Mouse (Mus musculus) midbrain, embryonic 14.5 days (tissue): ENCODE results near the gene Fyco1. TPM values are rescaled to one million over a fixed set of nuclear protein-coding genes. Genes with fewer than 3 reads are reported as not detected.
"Not testable (repeated sequence)": the region's sequence is repeated elsewhere in the genome, so short reads cannot be mapped to it uniquely, and the experiment has no call there.

Source experiments
- ATAC-seq: fragments of 200-750 bp; cut with Nextera tagmentation; 2 replicates; pipeline ENCODE4 v1.8.0; 2017; ENCODE audit warnings: moderate number of reproducible peaks, moderate library complexity; ENCODE audit not compliant: low FRiP score, low TSS enrichment
- DNase-seq: peaks from one replicate; pipeline ENCODE4 v3.0.0-alpha.2; 2015
- H3K27ac ChIP-seq: fragments of 300-500 bp; sonication (generic); replicated peaks from 2 replicates; pipeline ENCODE4 v1.5.1; 2014; ENCODE audit warnings: mild to moderate bottlenecking, low read depth, low read length, moderate library complexity
- H3K27me3 ChIP-seq: fragments of 300-500 bp; sonication (generic); 2 replicates; pipeline ENCODE4 v1.6.1; 2014; ENCODE audit warnings: low read length, control low read depth, mixed read lengths; ENCODE audit not compliant: control insufficient read depth, insufficient read depth
- H3K36me3 ChIP-seq: fragments of 300-500 bp; sonication (generic); 2 replicates; pipeline ENCODE4 v1.6.1; 2014; ENCODE audit warnings: low read length, control low read depth; ENCODE audit not compliant: control insufficient read depth, insufficient read depth
- H3K4me1 ChIP-seq: fragments of 300-500 bp; sonication (generic); 2 replicates; pipeline ENCODE4 v1.6.1; 2014; ENCODE audit warnings: mild to moderate bottlenecking, antibody characterized with exemption, low read length, control low read depth; ENCODE audit not compliant: control insufficient read depth, insufficient read depth
- H3K4me2 ChIP-seq: fragments of 300-500 bp; sonication (generic); 2 replicates; pipeline ENCODE4 v1.6.1; 2014; ENCODE audit warnings: mild to moderate bottlenecking, low read length, moderate library complexity
- H3K4me3 ChIP-seq: fragments of 300-500 bp; sonication (generic); replicated peaks from 2 replicates; pipeline ENCODE4 v1.5.1; 2014; ENCODE audit warnings: low read depth, low read length
- H3K9ac ChIP-seq: fragments of 300-500 bp; sonication (generic); replicated peaks from 2 replicates; pipeline ENCODE4 v1.6.1; 2014; ENCODE audit warnings: mild to moderate bottlenecking, low read length, moderate library complexity
- H3K9me3 ChIP-seq: fragments of 300-500 bp; sonication (generic); 2 replicates; pipeline ENCODE4 v1.6.1; 2016; ENCODE audit warnings: low read length, control low read depth, mixed read lengths; ENCODE audit not compliant: control insufficient read depth
- WGBS: fragments of 180-500 bp; shearing (Covaris S2); extraction: QIAGEN DNeasy Blood & Tissue Kit; methylation state at CpG from one replicate; pipeline ENCODE4 v1.1.7; 2014; 5-methylcytosine and 5-hydroxymethylcytosine counted together
- polyA plus RNA-seq: library from polyadenylated mRNA; unstranded; fragments of >200 nt; fragmentation: Nextera tagmentation; extraction: Ambion mirVana; gene quantifications from 2 replicates; pipeline ENCODE4 v1.2.1, GENCODE M21; 2014

The Fyco1 gene
- polyA plus RNA-seq, 1 experiment from 2014 or later, result 10.2 TPM

- Histone ChIP-seq H3K4me1 (no peaks in the 10 kb centered on the region), H3K27ac (no peak overlapping the region), H3K27me3 (no peaks in the 10 kb centered on the region), H3K4me3 (no peak overlapping the region), H3K4me2 (no peak overlapping the region), H3K36me3 (peaks cover 12% of the 10 kb centered on the region), H3K9ac (no peak overlapping the region), H3K9me3 (no peaks in the 10 kb centered on the region)
- no peak for DNase-seq
- no peak for ATAC-seq
- 96% methylated on average over 2 of the region's 2 CpGs for whole genome bisulfite sequencing
Measured at GRCm38 (mm10) chr9:123805241-123805640, 46.5 kb downstream of the Fyco1 start.

- no peak for DNase-seq
- no peaks in the 10 kb centered on the region for H3K9me3 ChIP-seq
- no peak for ATAC-seq
- peaks cover 7% of the 10 kb centered on the region for H3K36me3 ChIP-seq
- no peaks in the 10 kb centered on the region for H3K27me3 ChIP-seq
- no peak overlapping the region for H3K27ac ChIP-seq
- H3K4me2 ChIP-seq, result no peak overlapping the region
- no peak overlapping the region for H3K9ac ChIP-seq
- no peaks in the 10 kb centered on the region for H3K4me1 ChIP-seq
- H3K4me3 ChIP-seq, result no peak overlapping the region
Measured at GRCm38 (mm10) chr9:123802896-123803295, 48.8 kb downstream of the Fyco1 start.

DNA sequence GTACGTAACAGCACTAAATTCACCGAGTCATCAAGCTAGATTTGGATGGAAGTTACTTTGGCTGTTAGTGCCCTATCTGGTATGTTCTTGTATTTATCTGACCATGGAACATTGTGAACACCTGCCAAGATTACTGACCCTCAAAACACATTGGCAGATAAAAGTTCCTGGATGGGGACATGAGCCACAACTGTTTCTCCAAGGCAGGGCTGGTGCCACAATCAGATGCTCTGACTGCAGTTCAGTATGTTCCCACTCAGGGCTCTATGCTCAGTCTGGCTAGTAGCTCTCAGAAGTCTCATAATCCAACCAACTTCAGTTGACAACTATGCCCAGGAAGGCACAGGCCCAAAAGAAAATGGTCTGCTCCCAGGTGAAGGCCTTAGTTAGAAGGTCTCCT, 49.3 kb downstream of the Fyco1 start:
- Histone ChIP-seq H3K4me1 (no peaks in the 10 kb centered on the region), H3K9me3 (no peaks in the 10 kb centered on the region), H3K36me3 (peaks cover 10% of the 10 kb centered on the region), H3K9ac (no peak overlapping the region), H3K4me2 (no peak overlapping the region), H3K27ac (no peak overlapping the region), H3K4me3 (no peak overlapping the region), H3K27me3 (no peaks in the 10 kb centered on the region)
- 97% methylated on average over 2 of the region's 2 CpGs for WGBS
- DNase-seq (no peak), ATAC-seq (no peak)

GRCm38 (mm10) chr9:123801527-123801926, 50.2 kb downstream of the Fyco1 start:
- H3K27me3 ChIP-seq, result no peaks in the 10 kb centered on the region
- H3K4me2 ChIP-seq, result no peak overlapping the region
- H3K9me3 ChIP-seq, result no peaks in the 10 kb centered on the region
- DNase-seq (no peak), ATAC-seq (no peak)
- no peaks in the 10 kb centered on the region for H3K4me1 ChIP-seq
- peaks cover 15% of the 10 kb centered on the region for H3K36me3 ChIP-seq
- H3K9ac ChIP-seq, result no peak overlapping the region
- H3K27ac ChIP-seq, result no peak overlapping the region
- 100% methylated on average over 1 of the region's 1 CpGs for whole genome bisulfite sequencing
- no peak overlapping the region for H3K4me3 ChIP-seq

DNA sequence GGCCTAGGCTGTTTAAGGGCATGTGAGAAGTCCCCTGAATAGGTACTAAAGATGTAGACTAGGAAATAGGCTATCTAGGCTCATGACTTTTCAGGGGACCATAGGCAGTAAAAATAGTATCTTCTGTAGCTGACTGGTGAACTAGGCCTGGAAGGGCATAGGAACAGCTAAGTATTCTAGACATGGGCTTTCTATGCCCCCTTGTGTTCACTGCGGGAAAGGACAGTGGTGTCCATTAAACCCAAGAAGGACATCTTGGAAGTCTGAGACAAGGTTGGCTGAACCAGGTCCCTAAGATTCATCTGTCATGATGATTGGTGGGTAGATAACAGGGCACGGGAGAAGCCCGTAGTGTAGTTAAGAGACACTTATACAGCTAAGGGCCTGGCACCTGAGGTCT, 55.5 kb downstream of the Fyco1 start:
- Histone ChIP-seq H3K36me3 (peaks cover 40% of the 10 kb centered on the region), H3K9ac (no peak overlapping the region), H3K27me3 (no peaks in the 10 kb centered on the region), H3K9me3 (no peaks in the 10 kb centered on the region), H3K4me2 (no peak overlapping the region), H3K4me1 (no peaks in the 10 kb centered on the region), H3K27ac (no peak overlapping the region), H3K4me3 (no peak overlapping the region)
- 80% methylated on average over 3 of the region's 3 CpGs for WGBS
- peak; percentile 70 for DNase-seq
- no peak; the same call in 1 of the 2 replicates for ATAC-seq

DNA sequence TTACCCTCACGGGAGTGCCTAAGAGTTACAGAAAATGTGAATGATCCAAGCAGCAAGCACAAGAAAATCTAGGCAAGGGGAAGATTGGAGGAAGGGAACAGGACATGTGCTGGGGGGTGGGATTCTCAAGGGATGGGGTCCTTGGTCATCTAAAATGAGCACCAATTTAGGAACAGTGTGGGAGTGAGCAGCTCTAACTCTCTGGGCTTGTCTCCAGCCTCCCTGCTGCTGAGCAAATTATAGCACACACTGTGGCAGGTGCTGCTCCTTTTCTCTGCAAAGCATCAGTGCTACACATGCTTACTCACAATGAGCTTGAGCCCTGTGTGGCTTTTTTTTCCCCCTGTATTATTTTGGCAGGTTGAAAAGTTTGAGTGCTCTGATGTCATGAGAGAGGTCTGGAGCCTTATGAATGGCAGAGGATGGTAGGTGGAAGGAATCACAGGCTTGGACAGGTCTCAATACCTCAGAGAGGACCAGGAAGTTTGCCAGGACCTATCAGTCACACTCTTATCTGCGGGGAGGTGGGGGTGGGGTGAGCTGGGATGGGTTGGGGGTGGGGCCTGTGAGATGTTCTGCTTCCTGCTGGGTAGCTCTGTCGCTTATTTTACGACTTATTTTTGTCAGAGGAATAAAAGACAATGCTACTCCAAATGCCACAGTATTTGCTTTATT, 62.7 kb downstream of the Fyco1 start:
- no peak for DNase-seq

DNA sequence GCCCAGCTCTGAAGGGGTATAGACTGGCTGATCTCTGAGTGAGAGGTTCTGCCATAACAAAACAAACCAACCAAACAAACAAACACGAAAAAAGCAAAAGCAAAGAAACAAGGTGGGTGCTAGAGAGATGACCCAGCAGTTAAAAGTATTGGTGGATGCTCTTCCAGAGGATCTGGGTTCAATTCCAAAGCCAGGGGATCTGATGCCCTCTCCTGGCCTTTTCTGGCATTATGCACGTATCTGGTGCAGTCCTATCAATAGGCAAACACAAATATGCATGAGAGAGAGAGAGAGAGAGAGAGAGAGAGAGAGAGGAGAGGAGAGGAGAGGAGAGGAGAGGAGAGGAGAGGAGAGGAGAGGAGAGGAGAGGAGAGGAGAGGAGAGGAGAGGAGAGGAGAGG, 78.4 kb downstream of the Fyco1 start:
- peak; percentile 5 for DNase-seq
- not testable (repeated sequence) for H3K36me3 ChIP-seq, ATAC-seq, H3K4me1 ChIP-seq, H3K9ac ChIP-seq, H3K4me3 ChIP-seq, H3K9me3 ChIP-seq, H3K27ac ChIP-seq, H3K27me3 ChIP-seq, H3K4me2 ChIP-seq
- WGBS, result 37% methylated on average over 2 of the region's 2 CpGs

More for the DNA sequence above, 62.7 kb downstream of the Fyco1 start:
- Histone ChIP-seq H3K4me1 (no peaks in the 10 kb centered on the region), H3K36me3 (peaks cover 23% of the 10 kb centered on the region), H3K4me3 (no peak overlapping the region), H3K27me3 (no peaks in the 10 kb centered on the region), H3K9me3 (peaks cover 2% of the 10 kb centered on the region; the same call in 1 of the 2 replicates), H3K9ac (no peak overlapping the region), H3K4me2 (no peak overlapping the region), H3K27ac (no peak overlapping the region)
- 90% methylated on average over 4 of the region's 4 CpGs for whole genome bisulfite sequencing
- ATAC-seq, result no peak

GRCm38 (mm10) chr9:123769532-123769931, 82.2 kb downstream of the Fyco1 start:
- H3K9me3 ChIP-seq, result no peaks in the 10 kb centered on the region
- H3K9ac ChIP-seq, result no peak overlapping the region
- no peaks in the 10 kb centered on the region for H3K36me3 ChIP-seq
- H3K4me3 ChIP-seq, result no peak overlapping the region
- ATAC-seq (no peak), DNase-seq (no peak)
- H3K4me1 ChIP-seq, result no peaks in the 10 kb centered on the region
- 75% methylated on average over 6 of the region's 6 CpGs for WGBS
- no peaks in the 10 kb centered on the region for H3K27me3 ChIP-seq
- no peak overlapping the region for H3K27ac ChIP-seq
- no peak overlapping the region for H3K4me2 ChIP-seq

DNA sequence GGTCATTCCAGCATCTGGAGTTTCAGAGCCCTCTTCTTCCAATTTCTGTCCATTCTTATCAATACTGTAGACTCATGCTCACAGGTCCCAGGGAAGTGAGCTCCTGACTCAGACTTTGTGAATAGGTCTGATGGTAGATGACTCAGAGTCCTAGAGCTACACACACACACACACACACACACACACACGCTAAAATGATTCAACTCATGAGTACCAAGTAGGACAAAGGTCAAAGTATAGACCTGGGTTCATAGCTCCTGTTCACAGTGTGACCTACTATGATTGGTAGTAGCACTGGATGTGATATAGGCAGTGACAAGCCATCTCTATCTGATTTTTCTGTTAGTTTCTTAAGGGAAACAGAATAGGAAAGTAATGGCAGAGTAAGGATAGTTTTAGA, 83.3 kb downstream of the Fyco1 start:
- 78% methylated on average over 1 of the region's 1 CpGs for WGBS

More for the DNA sequence above, 83.3 kb downstream of the Fyco1 start:
- H3K27ac ChIP-seq, result no peak overlapping the region
- DNase-seq (no peak), ATAC-seq (no peak)
- H3K4me1 ChIP-seq, result no peaks in the 10 kb centered on the region
- H3K9me3 ChIP-seq, result no peaks in the 10 kb centered on the region
- no peak overlapping the region for H3K9ac ChIP-seq
- no peak overlapping the region for H3K4me2 ChIP-seq
- no peak overlapping the region for H3K4me3 ChIP-seq
- H3K36me3 ChIP-seq, result no peaks in the 10 kb centered on the region
- H3K27me3 ChIP-seq, result no peaks in the 10 kb centered on the region
